Mouse (Mus musculus) R1 (cell line): Measurements from ENCODE around the gene Dnajc22.

ENCODE experiments used
- DNase-seq: peaks from one replicate; pipeline ENCODE4 v3.0.0-alpha.2; 2018; ENCODE audit warnings: low read depth, low spot score

Dnajc22 gene

GRCm38 (mm10) chr15:99114312-99115064 lies 21.5 kb downstream of the Dnajc22 start:
- peak; percentile 69 for DNase-seq

- no peak for DNase-seq
These were observed 22.1 kb downstream of the Dnajc22 start for GRCm38 (mm10) chr15:99115065-99115423.

GRCm38 (mm10) chr15:99116539-99116938 lies 23.6 kb downstream of the Dnajc22 start:
- DNase-seq: no peak

- DNase-seq: no peak
These were observed 27.8 kb downstream of the Dnajc22 start for GRCm38 (mm10) chr15:99120814-99121213.

- DNase-seq: no peak
These were observed 29.7 kb downstream of the Dnajc22 start for GRCm38 (mm10) chr15:99122642-99123041.

- no peak for DNase-seq
These were observed 32.7 kb downstream of the Dnajc22 start, which contains the start of gene Spats2 for GRCm38 (mm10) chr15:99125711-99126080. Gene Spats2 (plus strand): TSS chr15:99125916.

- peak; percentile 89 for DNase-seq
These were observed 33.3 kb downstream of the Dnajc22 start for GRCm38 (mm10) chr15:99126081-99126815.

GRCm38 (mm10) chr15:99126816-99127365 lies 33.9 kb downstream of the Dnajc22 start:
- peak; percentile 48 for DNase-seq

GRCm38 (mm10) chr15:99127851-99128522 lies 35.0 kb downstream of the Dnajc22 start:
- DNase-seq: no peak

- no peak for DNase-seq
These were observed 36.5 kb downstream of the Dnajc22 start for GRCm38 (mm10) chr15:99129441-99129840.

- peak; percentile 68 for DNase-seq
These were observed 37.3 kb downstream of the Dnajc22 start for GRCm38 (mm10) chr15:99129956-99130910.

GRCm38 (mm10) chr15:99138389-99138788 lies 45.4 kb downstream of the Dnajc22 start:
- DNase-seq: no peak

- peak; percentile 83 for DNase-seq
These were observed 46.7 kb downstream of the Dnajc22 start for GRCm38 (mm10) chr15:99139669-99140068.

GRCm38 (mm10) chr15:99150516-99150915 lies 57.5 kb downstream of the Dnajc22 start:
- DNase-seq: no peak

GRCm38 (mm10) chr15:99151324-99151723 lies 58.4 kb downstream of the Dnajc22 start:
- DNase-seq: no peak

- no peak for DNase-seq
These were observed 60.5 kb downstream of the Dnajc22 start for GRCm38 (mm10) chr15:99153466-99153865.
